Mouse (Mus musculus) myocyte (in vitro differentiated cells): ENCODE measurements at regions not wholly inside any gene's neighbourhood (a gene's known extent, or its start where the extent isn't known, plus 50 kb on each side); places are given as distances from the start of the nearest gene placed in this dataset.
A peak's percentile ranks its signal among the peaks of the same experiment; 100 is the strongest.

ENCODE experiments used
- H3K27me3 ChIP-seq: one replicate; pipeline ENCODE4 v1.6.1; 2011; ENCODE audit not compliant: control insufficient read depth, insufficient read depth, insufficient read length
- H3K36me3 ChIP-seq: one replicate; pipeline ENCODE4 v1.6.1; 2011; ENCODE audit not compliant: control insufficient read depth, insufficient read depth
- H3K4me2 ChIP-seq: one replicate; pipeline ENCODE4 v1.6.1; 2011; ENCODE audit warnings: low read depth, control low read depth
- H3K4me3 ChIP-seq: one replicate; pipeline ENCODE4 v1.5.1; 2011; ENCODE audit warnings: mild to moderate bottlenecking, control low read depth, moderate library complexity
- H3K79me2 ChIP-seq: one replicate; pipeline ENCODE4 v1.6.1; 2011; ENCODE audit not compliant: control insufficient read depth, insufficient read depth
- H3ac ChIP-seq: one replicate; pipeline ENCODE4 v1.6.1; 2011; ENCODE audit not compliant: control insufficient read depth, insufficient read length
- CEBPB ChIP-seq: IDR thresholded peaks from 2 replicates; pipeline ENCODE4 v1.6.1; 2011; ENCODE audit warnings: mild to moderate bottlenecking, moderate library complexity; ENCODE audit not compliant: poor library complexity, insufficient read depth, severe bottlenecking
- E2F4 ChIP-seq: IDR thresholded peaks from one replicate; pipeline ENCODE4 v1.6.1; 2011; ENCODE audit warnings: mild to moderate bottlenecking, control low read depth, moderate library complexity; ENCODE audit not compliant: insufficient read depth
- MAX ChIP-seq: IDR thresholded peaks from one replicate; pipeline ENCODE4 v1.6.1; 2011; ENCODE audit warnings: low read depth, mild to moderate bottlenecking, control low read depth
- MYOD1 ChIP-seq, 3 experiments: IDR thresholded peaks; one replicate each; pipeline ENCODE4 v1.6.1; 2011; ENCODE audit warnings: control low read depth in 2 of 3, low read depth in 2 of 3, mild to moderate bottlenecking in 2 of 3, moderate library complexity in 1 of 3; ENCODE audit not compliant: insufficient read length in 2 of 3, control insufficient read depth in 1 of 3
- MYOG ChIP-seq, 3 experiments: IDR thresholded peaks; one replicate each; pipeline ENCODE4 v1.6.1; 2011; ENCODE audit warnings: control low read depth in 2 of 3, low read depth in 2 of 3, mild to moderate bottlenecking in 2 of 3; ENCODE audit not compliant: insufficient read length in 2 of 3, control insufficient read depth in 1 of 3, insufficient read depth in 1 of 3
- POLR2A ChIP-seq: IDR thresholded peaks from one replicate; pipeline ENCODE4 v1.6.1; 2011; ENCODE audit warnings: low read depth, mild to moderate bottlenecking, control low read depth, moderate library complexity; ENCODE audit not compliant: insufficient read length
- POLR2AphosphoS2 ChIP-seq: IDR thresholded peaks from one replicate; pipeline ENCODE4 v1.6.1; 2011; ENCODE audit warnings: low read depth, control low read depth; ENCODE audit not compliant: insufficient read length
- REST ChIP-seq: IDR thresholded peaks from one replicate; pipeline ENCODE4 v1.6.1; 2011; ENCODE audit warnings: mild to moderate bottlenecking, control low read depth, moderate library complexity; ENCODE audit not compliant: insufficient read depth, insufficient read length
- SRF ChIP-seq: IDR thresholded peaks from one replicate; pipeline ENCODE4 v1.6.1; 2011; ENCODE audit warnings: low read depth; ENCODE audit not compliant: control insufficient read depth, insufficient read length
- TCF12 ChIP-seq: IDR thresholded peaks from one replicate; pipeline ENCODE4 v1.6.1; 2011; ENCODE audit warnings: mild to moderate bottlenecking, control low read depth; ENCODE audit not compliant: poor library complexity, insufficient read depth, severe bottlenecking
- TCF3 ChIP-seq: IDR thresholded peaks from one replicate; pipeline ENCODE4 v1.6.1; 2011; ENCODE audit warnings: low read depth, control low read depth; ENCODE audit not compliant: insufficient read length
- USF1 ChIP-seq: IDR thresholded peaks from one replicate; pipeline ENCODE4 v1.6.1; 2011; ENCODE audit warnings: low read depth, mild to moderate bottlenecking, control low read depth, moderate library complexity

DNA sequence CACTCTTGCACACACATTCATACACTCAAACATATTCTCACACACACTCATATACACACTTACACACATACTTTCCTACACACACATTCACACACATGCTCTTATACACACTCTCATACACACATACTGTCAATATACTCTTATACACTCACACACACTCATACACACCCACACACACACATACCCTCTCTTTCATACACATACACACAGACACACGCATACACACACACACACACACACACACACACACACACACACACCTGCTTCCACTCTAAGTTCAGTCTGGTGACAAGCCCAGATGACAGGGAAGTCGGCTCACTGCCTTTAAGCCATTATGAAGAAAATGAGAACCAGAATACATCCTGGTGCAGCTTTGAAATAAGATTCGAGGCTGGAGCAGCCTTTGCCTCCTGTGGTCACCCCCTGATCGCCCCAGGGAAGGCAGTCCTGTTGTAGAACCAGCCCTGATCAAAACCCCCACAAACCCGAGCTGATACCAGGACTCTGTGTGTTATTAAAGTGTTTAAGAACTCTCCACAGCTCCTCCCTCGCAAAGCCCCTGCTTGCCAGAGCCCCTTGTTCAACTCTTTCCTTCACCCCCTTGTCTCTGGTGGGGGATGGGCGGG is 230.3 kb downstream of the Tle3 start:
- no peak for TF ChIP-seq MAX
- TF ChIP-seq TCF12: no peak
- TF ChIP-seq POLR2AphosphoS2: no peak
- no peak for TF ChIP-seq TCF3
- TF ChIP-seq MYOG (IDR thresholded peaks at IDR 0.05; ENCODE audit: control insufficient read depth in 1 of 3, insufficient read depth in 1 of 3, insufficient read length in 2 of 3, low read depth in 2 of 3): no peak
- TF ChIP-seq POLR2A: no peak
- TF ChIP-seq USF1: no peak
- TF ChIP-seq CEBPB: no peak
- no peak for TF ChIP-seq SRF
- no peak for TF ChIP-seq E2F4
- TF ChIP-seq MYOD1 (IDR thresholded peaks at IDR 0.05; ENCODE audit: control insufficient read depth in 1 of 3, insufficient read length in 2 of 3, low read depth in 2 of 3): no peak
- no peak for TF ChIP-seq REST

DNA sequence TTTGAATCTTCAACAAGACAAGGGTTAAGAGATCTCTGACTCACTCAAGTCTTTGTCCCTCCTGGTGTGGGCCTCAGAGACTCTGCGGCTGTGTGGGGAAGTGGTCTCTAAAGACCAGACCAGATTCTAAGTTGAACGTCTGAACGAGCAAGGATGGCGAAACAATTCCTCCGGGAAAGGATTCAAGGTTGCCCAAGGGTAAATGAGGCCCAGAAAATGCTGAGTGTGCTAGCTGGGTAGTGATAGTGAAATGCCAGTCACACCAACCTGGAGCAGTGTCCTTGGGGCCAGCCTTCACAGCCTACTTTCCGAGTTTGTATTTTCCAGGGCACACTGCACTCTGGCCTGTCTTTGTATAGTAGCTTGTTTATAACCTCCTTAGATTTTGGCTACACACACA is 229.7 kb downstream of the Tle3 start:
- H3K79me2 ChIP-seq: no peaks in the 10 kb centered on the region
- TF ChIP-seq POLR2AphosphoS2 (no peak), REST (no peak), SRF (no peak), MYOD1 (IDR thresholded peaks at IDR 0.05; ENCODE audit: control insufficient read depth in 1 of 3, insufficient read length in 2 of 3, low read depth in 2 of 3) (no peak), CEBPB (no peak), TCF12 (no peak), E2F4 (no peak), MAX (no peak), TCF3 (no peak), USF1 (no peak)
- no peaks in the 10 kb centered on the region for H3K36me3 ChIP-seq
- no peak overlapping the region for H3ac ChIP-seq
- H3K27me3 ChIP-seq: no peaks in the 10 kb centered on the region
- H3K4me2 ChIP-seq: no peak overlapping the region
- no peak overlapping the region for H3K4me3 ChIP-seq

More for the DNA sequence above, 230.3 kb downstream of the Tle3 start:
- no peaks in the 10 kb centered on the region for H3K27me3 ChIP-seq
- H3ac ChIP-seq: no peak overlapping the region
- H3K4me3 ChIP-seq: no peak overlapping the region
- no peaks in the 10 kb centered on the region for H3K36me3 ChIP-seq
- H3K4me2 ChIP-seq: no peak overlapping the region
- no peaks in the 10 kb centered on the region for H3K79me2 ChIP-seq

DNA sequence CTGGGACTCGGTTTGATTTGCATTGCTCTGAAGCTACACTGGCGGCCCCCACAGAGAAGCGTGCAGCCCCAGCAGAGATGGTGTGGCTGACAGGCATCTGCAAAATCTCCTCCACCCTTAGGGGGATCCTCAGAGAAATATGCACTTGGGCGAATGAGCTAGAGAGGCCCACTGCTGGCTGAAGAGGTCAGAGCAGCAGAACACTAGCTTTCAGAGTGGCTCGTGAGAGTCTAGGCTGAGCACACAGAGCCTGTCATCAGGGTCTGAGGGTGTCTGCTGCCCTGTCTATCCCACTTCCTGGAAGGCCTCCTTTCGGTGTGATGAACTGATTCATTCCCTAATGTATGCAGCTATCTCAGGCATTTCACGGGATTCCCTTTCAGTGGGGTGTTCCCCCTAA is 225.1 kb downstream of the Tle3 start:
- no peak overlapping the region for H3K4me2 ChIP-seq

DNA sequence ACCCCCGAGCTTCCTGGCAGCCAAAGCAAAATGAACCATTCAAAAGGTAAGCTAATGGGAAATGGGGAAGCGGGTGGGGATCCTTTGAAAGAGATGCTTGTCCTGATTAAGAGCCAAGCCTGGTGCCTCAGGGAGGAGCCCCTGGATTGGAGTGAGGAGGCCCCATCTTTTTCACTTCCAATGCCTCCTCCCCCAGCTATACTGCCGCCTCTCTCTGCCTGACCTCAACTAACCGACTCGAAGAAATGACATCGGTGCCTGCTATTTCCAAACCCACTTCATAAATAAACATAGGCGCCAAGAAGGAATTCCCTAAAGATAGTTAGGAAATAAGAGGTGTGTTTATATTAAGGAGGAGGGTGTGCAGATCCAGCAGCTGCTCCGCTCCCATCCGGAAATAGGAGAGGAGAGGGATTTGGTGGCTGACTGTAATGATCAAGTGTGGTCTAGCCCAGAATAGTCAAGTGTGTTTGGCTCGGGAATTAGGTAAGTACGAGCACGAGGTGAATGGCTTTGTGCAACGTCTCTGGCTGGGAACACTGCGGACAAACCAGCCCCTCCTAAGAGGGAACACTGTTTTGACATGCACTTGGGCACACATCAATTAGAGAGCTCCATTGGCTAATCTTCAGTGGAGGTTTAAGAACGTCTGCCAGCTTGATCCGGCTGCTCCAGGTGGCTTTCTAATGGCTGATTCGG is 224.4 kb downstream of the Tle3 start:
- Histone ChIP-seq H3K36me3 (no peaks in the 10 kb centered on the region), H3K4me2 (peak overlapping the region; percentile 2), H3K4me3 (no peak overlapping the region), H3ac (no peak overlapping the region), H3K79me2 (no peaks in the 10 kb centered on the region), H3K27me3 (no peaks in the 10 kb centered on the region)
- TF ChIP-seq CEBPB: 0 out of 2 replicates have a peak, but pooled peaks have one; percentile 5
- TF ChIP-seq REST: no peak
- no peak for TF ChIP-seq POLR2AphosphoS2
- no peak for TF ChIP-seq POLR2A
- no peak for TF ChIP-seq MAX
- TF ChIP-seq MYOD1 (IDR thresholded peaks at IDR 0.05; ENCODE audit: control insufficient read depth in 1 of 3, insufficient read length in 2 of 3, low read depth in 2 of 3): peak in 2 of 3 experiments; percentile 11 to 69
- TF ChIP-seq TCF3: no peak
- TF ChIP-seq SRF: no peak
- TF ChIP-seq E2F4: no peak
- peak; percentile 25 for TF ChIP-seq TCF12
- no peak for TF ChIP-seq USF1
- peak in 2 of 3 experiments; percentile 47 to 84 for TF ChIP-seq MYOG (IDR thresholded peaks at IDR 0.05; ENCODE audit: control insufficient read depth in 1 of 3, insufficient read depth in 1 of 3, insufficient read length in 2 of 3, low read depth in 2 of 3)

More for the DNA sequence above, 225.1 kb downstream of the Tle3 start:
- no peaks in the 10 kb centered on the region for H3K36me3 ChIP-seq
- no peak overlapping the region for H3K4me3 ChIP-seq
- no peaks in the 10 kb centered on the region for H3K79me2 ChIP-seq
- TF ChIP-seq CEBPB (no peak), MYOG (IDR thresholded peaks at IDR 0.05; ENCODE audit: control insufficient read depth in 1 of 3, insufficient read depth in 1 of 3, insufficient read length in 2 of 3, low read depth in 2 of 3) (no peak), MAX (no peak), REST (no peak), POLR2AphosphoS2 (no peak), POLR2A (no peak), SRF (no peak), TCF3 (no peak)
- H3K27me3 ChIP-seq: no peaks in the 10 kb centered on the region
- H3ac ChIP-seq: no peak overlapping the region
